Mouse (Mus musculus): Measurements from ENCODE around the gene Duxbl2. TPM values are rescaled to one million over a fixed set of nuclear protein-coding genes. Genes with fewer than 3 reads are reported as not detected.
"Not testable (repeated sequence)": the region's sequence is repeated elsewhere in the genome, so short reads cannot be mapped to it uniquely, and the experiment has no call there.

Gene Duxbl2
- total RNA-seq (2012; rRNA removed) (not detected in 2 replicates), polyA plus RNA-seq (2012; ENCODE audit: insufficient read depth in 1 of 2, insufficient read length in 2 of 2, low read depth in 1 of 2, low replicate concordance in 2 of 2, missing spikeins in 1 of 2) (not detected)

DNA sequence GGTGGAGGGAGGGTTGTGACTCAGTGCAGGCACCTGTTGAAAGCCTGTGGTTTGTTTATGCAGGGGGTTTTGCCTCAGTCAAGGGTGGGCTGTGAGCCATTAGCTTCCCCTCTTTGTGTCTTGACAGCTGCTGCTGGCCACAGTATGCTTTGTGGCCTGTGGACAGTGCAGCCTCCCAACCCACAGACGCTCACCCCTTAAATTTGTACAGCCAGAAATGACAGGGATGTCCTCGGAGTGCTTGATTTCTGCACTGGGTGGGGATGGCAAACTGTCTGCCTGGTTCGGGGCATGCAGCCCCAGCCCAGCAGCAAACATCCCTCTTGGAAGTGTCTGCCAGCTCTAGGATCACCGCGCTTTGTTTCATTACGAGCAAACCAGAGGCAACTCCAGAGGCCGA lies at the start of gene Duxbl2:
Duxbl2 (plus strand) TSS at position 200 of the 400 bp plus-strand sequence.
- not testable (repeated sequence) for H3K79me2 ChIP-seq (ENCODE audit: control insufficient read depth, insufficient read depth, low read length, poor library complexity); H3K27me3 ChIP-seq (ENCODE audit: control insufficient read depth in 1 of 2, insufficient read depth in 2 of 2, low read length in 2 of 2); H3K36me3 ChIP-seq (ENCODE audit: control insufficient read depth in 1 of 2, insufficient read depth in 2 of 2, low read length in 2 of 2); H3K9ac ChIP-seq (ENCODE audit: control insufficient read depth, low read depth, low read length, poor library complexity, severe bottlenecking); H3K27ac ChIP-seq (ENCODE audit: control insufficient read depth, low read depth, low read length); DNase-seq (ENCODE audit: low read depth, low spot score); H3K9me3 ChIP-seq (replicated peaks; ENCODE audit: insufficient read depth, low read length); H3K4me1 ChIP-seq (ENCODE audit: control insufficient read depth in 1 of 2, insufficient read depth in 2 of 2, low read length in 2 of 2); H3K4me3 ChIP-seq (ENCODE audit: control insufficient read depth in 1 of 2, insufficient read depth in 1 of 2, low read depth in 2 of 2, low read length in 2 of 2)

DNA sequence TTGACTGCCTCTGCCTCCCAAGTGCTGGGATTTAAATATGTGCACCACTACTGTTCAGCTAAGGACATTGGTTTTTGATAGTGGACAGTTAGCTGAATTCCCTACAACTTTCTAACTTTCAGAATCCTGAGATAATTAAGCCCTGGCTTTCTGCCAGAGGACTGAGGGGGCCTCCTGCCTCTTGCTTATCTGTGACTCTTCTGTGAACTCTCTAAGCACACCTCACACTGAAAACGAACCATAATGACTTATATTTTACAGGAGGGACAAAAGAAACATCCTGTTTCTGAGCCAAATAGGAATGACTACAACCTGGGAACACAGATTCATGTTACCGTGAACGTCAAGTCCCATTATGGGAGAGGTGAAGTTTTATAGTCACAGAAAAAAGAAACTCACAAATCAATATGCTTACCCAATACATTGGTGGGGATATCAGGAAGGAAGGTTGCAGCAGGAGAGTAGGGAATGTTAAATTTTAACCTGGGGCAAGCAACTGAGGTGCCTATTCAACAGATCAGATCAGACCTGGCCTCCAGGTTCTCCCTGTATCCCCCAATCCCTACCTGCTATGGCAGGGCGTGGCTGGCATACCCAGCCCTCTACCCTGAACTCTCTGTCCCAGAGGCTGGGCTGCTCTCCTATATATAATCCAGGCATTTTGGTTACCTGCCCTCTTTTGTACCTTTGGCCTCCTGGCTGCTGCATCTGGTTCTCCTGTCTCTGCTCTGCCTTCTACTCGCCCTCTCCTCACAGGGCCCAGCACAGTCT lies 41.3 kb upstream of the Duxbl2 start:
- not testable (repeated sequence) for H3K27ac ChIP-seq (ENCODE audit: control insufficient read depth, low read depth, low read length); H3K9ac ChIP-seq (ENCODE audit: control insufficient read depth, low read depth, low read length, poor library complexity, severe bottlenecking); H3K27me3 ChIP-seq (ENCODE audit: control insufficient read depth in 1 of 2, insufficient read depth in 2 of 2, low read length in 2 of 2); H3K36me3 ChIP-seq (ENCODE audit: control insufficient read depth in 1 of 2, insufficient read depth in 2 of 2, low read length in 2 of 2); H3K4me3 ChIP-seq (ENCODE audit: control insufficient read depth in 1 of 2, insufficient read depth in 1 of 2, low read depth in 2 of 2, low read length in 2 of 2); H3K4me1 ChIP-seq (ENCODE audit: control insufficient read depth in 1 of 2, insufficient read depth in 2 of 2, low read length in 2 of 2); DNase-seq (ENCODE audit: low read depth, low spot score); H3K79me2 ChIP-seq (ENCODE audit: control insufficient read depth, insufficient read depth, low read length, poor library complexity); H3K9me3 ChIP-seq (replicated peaks; ENCODE audit: insufficient read depth, low read length)

DNA sequence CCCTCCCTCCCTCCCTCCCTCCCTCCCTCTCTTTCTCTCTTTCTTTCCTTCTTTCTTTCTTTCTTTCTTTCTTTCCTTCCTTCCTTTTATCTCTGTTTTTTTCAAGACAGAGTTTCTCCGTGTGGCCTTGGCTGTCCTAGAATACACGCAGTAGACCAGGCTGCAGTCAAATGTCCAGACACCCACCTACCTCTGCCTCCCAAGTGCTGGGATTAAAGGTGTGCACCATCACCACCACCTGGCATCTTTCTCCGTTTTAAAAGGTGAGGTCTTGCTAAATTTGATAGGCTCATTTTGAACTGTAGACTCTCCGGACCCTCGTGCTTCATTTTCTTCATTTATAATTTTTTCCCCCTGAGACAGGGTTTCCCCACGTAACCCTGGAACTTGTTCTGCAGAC lies 36.9 kb upstream of the Duxbl2 start, which contains the start of gene Cphx2:
Cphx2 (plus strand) TSS at position 301 of the 400 bp plus-strand sequence.
- not testable (repeated sequence) for DNase-seq (ENCODE audit: low read depth, low spot score); H3K36me3 ChIP-seq (ENCODE audit: control insufficient read depth in 1 of 2, insufficient read depth in 2 of 2, low read length in 2 of 2); H3K4me3 ChIP-seq (ENCODE audit: control insufficient read depth in 1 of 2, insufficient read depth in 1 of 2, low read depth in 2 of 2, low read length in 2 of 2); H3K27me3 ChIP-seq (ENCODE audit: control insufficient read depth in 1 of 2, insufficient read depth in 2 of 2, low read length in 2 of 2); H3K9ac ChIP-seq (ENCODE audit: control insufficient read depth, low read depth, low read length, poor library complexity, severe bottlenecking); H3K9me3 ChIP-seq (replicated peaks; ENCODE audit: insufficient read depth, low read length); H3K79me2 ChIP-seq (ENCODE audit: control insufficient read depth, insufficient read depth, low read length, poor library complexity); H3K4me1 ChIP-seq (ENCODE audit: control insufficient read depth in 1 of 2, insufficient read depth in 2 of 2, low read length in 2 of 2); H3K27ac ChIP-seq (ENCODE audit: control insufficient read depth, low read depth, low read length)

DNA sequence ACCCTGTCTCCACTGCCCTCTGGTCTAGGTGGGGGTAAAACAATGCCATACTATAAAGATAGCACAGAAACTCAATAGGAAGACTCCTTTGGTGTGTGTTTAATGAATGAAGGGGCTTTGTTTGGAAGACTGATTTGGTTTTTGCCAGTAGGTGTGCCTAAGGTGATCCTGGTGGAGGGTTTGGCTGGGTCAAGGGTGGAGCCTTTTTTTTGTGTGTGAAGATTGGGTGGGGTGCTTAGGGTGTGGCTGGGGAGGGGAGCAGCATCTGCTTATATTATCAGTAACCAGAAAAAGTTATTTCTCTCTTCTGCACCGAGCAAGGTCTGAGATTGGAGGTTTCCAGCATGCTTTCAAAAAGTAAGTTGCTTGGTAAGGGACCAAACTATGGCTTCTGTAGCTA lies 36.2 kb upstream of the Duxbl2 start, which contains the start of gene Cphx3:
Cphx3 (plus strand) TSS at position 301 of the 400 bp plus-strand sequence.
- not testable (repeated sequence) for H3K36me3 ChIP-seq (ENCODE audit: control insufficient read depth in 1 of 2, insufficient read depth in 2 of 2, low read length in 2 of 2); H3K4me1 ChIP-seq (ENCODE audit: control insufficient read depth in 1 of 2, insufficient read depth in 2 of 2, low read length in 2 of 2); H3K9ac ChIP-seq (ENCODE audit: control insufficient read depth, low read depth, low read length, poor library complexity, severe bottlenecking); H3K9me3 ChIP-seq (replicated peaks; ENCODE audit: insufficient read depth, low read length); H3K27ac ChIP-seq (ENCODE audit: control insufficient read depth, low read depth, low read length); DNase-seq (ENCODE audit: low read depth, low spot score); H3K79me2 ChIP-seq (ENCODE audit: control insufficient read depth, insufficient read depth, low read length, poor library complexity); H3K4me3 ChIP-seq (ENCODE audit: control insufficient read depth in 1 of 2, insufficient read depth in 1 of 2, low read depth in 2 of 2, low read length in 2 of 2); H3K27me3 ChIP-seq (ENCODE audit: control insufficient read depth in 1 of 2, insufficient read depth in 2 of 2, low read length in 2 of 2)

DNA sequence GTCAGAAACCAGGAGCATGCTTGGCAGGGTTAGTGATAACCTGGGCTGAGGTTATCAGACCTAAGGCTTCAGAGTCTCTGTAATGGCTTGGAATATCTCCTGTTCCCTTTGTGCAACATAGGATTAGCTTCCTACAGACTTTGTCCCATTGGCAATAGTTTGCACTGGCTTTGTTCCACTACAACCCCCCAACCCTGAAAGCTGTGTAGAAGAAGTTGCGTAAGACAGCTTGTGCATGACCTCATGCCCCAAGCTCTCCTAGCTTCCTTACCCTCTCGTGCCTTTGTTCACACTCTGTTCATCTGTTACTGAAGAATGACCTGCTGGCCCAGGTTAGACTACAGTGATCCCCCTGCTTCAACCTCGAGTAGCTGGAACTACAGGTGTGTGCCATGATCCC lies 20.5 kb upstream of the Duxbl2 start:
- H3K27me3 ChIP-seq (ENCODE audit: control insufficient read depth in 1 of 2, insufficient read depth in 2 of 2, low read length in 2 of 2); H3K4me1 ChIP-seq (ENCODE audit: control insufficient read depth in 1 of 2, insufficient read depth in 2 of 2, low read length in 2 of 2); H3K4me3 ChIP-seq (ENCODE audit: control insufficient read depth in 1 of 2, insufficient read depth in 1 of 2, low read depth in 2 of 2, low read length in 2 of 2); H3K79me2 ChIP-seq (ENCODE audit: control insufficient read depth, insufficient read depth, low read length, poor library complexity); H3K9me3 ChIP-seq (replicated peaks; ENCODE audit: insufficient read depth, low read length); H3K36me3 ChIP-seq (ENCODE audit: control insufficient read depth in 1 of 2, insufficient read depth in 2 of 2, low read length in 2 of 2); H3K9ac ChIP-seq (ENCODE audit: control insufficient read depth, low read depth, low read length, poor library complexity, severe bottlenecking); DNase-seq (ENCODE audit: low read depth, low spot score); H3K27ac ChIP-seq (ENCODE audit: control insufficient read depth, low read depth, low read length): not testable (repeated sequence)

DNA sequence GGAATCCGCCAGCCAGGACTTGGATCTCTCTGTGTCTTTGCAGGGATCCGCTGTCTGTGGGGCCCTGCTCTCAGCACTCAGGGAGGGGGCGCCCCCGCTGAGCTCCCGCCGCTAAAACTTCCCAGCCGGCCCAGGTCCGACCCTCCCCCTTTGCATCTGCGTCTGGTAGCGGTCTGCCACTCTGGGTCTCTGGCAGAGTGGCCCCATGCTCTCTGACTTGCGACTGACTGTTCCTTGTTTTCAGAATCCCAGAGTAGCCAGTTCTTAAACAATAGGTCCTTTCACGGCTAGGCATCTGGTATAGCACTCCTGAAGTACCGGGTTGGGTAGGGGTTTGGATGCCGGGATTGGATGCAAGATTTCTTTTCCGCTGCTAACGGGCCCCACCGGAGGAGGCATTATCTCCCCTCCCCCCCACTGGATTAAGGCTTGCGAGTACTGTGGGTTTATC lies 426 bp downstream of the Duxbl2 start:
- not testable (repeated sequence) for H3K9me3 ChIP-seq (replicated peaks; ENCODE audit: insufficient read depth, low read length); H3K4me1 ChIP-seq (ENCODE audit: control insufficient read depth in 1 of 2, insufficient read depth in 2 of 2, low read length in 2 of 2); DNase-seq (ENCODE audit: low read depth, low spot score); H3K36me3 ChIP-seq (ENCODE audit: control insufficient read depth in 1 of 2, insufficient read depth in 2 of 2, low read length in 2 of 2); H3K79me2 ChIP-seq (ENCODE audit: control insufficient read depth, insufficient read depth, low read length, poor library complexity); H3K9ac ChIP-seq (ENCODE audit: control insufficient read depth, low read depth, low read length, poor library complexity, severe bottlenecking); H3K27me3 ChIP-seq (ENCODE audit: control insufficient read depth in 1 of 2, insufficient read depth in 2 of 2, low read length in 2 of 2); H3K27ac ChIP-seq (ENCODE audit: control insufficient read depth, low read depth, low read length); H3K4me3 ChIP-seq (ENCODE audit: control insufficient read depth in 1 of 2, insufficient read depth in 1 of 2, low read depth in 2 of 2, low read length in 2 of 2)

DNA sequence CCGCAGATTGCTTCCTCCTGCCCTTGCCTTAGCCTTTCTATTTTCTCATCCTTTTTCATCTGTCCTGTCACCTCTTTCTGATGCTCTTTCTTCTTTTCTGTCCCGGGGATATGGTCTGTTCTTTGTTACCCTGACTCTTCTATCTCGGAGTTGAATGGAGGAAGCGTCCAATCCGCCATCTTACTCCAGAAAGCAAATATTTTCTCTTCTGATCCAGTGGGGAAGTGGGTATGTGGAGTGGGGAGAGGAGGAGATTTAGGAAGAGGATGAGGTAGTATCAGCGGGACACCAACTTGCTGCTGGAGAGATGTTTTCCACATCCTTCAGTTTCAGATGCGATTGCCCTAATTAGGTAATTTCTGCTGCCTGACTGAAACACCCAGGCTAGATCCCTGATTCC lies 946 bp downstream of the Duxbl2 start:
- not testable (repeated sequence) for H3K4me1 ChIP-seq (ENCODE audit: control insufficient read depth in 1 of 2, insufficient read depth in 2 of 2, low read length in 2 of 2); H3K9me3 ChIP-seq (replicated peaks; ENCODE audit: insufficient read depth, low read length); H3K27me3 ChIP-seq (ENCODE audit: control insufficient read depth in 1 of 2, insufficient read depth in 2 of 2, low read length in 2 of 2); H3K36me3 ChIP-seq (ENCODE audit: control insufficient read depth in 1 of 2, insufficient read depth in 2 of 2, low read length in 2 of 2); H3K79me2 ChIP-seq (ENCODE audit: control insufficient read depth, insufficient read depth, low read length, poor library complexity); H3K4me3 ChIP-seq (ENCODE audit: control insufficient read depth in 1 of 2, insufficient read depth in 1 of 2, low read depth in 2 of 2, low read length in 2 of 2); DNase-seq (ENCODE audit: low read depth, low spot score); H3K27ac ChIP-seq (ENCODE audit: control insufficient read depth, low read depth, low read length); H3K9ac ChIP-seq (ENCODE audit: control insufficient read depth, low read depth, low read length, poor library complexity, severe bottlenecking)
